Mouse (Mus musculus): ENCODE measurements around the gene Tcf15. TPM values are rescaled to one million over a fixed set of nuclear protein-coding genes. Genes with fewer than 3 reads are reported as not detected.

The Tcf15 gene
- total and polyA plus RNA-seq, 3 experiments = 25.9 to 32.1 (median 26.7) TPM

DNA sequence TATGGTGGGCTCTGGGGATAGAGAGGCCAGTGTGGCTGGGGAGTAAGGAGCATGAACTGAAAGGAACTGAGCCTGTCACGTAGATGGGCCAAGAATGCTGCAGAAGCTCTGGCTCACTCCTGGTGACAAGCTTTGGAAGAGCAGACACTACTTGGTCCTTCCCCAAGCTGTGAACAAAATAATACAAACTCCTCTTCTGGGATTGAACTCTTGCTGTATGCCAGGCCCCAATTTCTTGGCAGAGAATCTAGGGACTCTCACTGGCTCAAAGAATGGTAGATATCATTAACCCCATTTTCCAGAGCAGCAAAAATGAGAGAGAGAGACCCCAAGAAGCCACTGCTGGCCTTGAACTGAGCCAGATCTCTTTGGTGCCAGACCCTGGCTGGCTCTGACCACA is 1.9 kb upstream of the Tcf15 start:
- peak in 1 of 2 experiments; percentile 18 for DNase-seq
- H3K27me3 ChIP-seq (ENCODE audit: control insufficient read depth, insufficient read depth, low read length) = peaks cover 5% of the 10 kb centered on the region
- peak overlapping the region; percentile 82 for H3K27ac ChIP-seq
- TF ChIP-seq EP300 (IDR thresholded peaks at IDR 0.05; ENCODE audit: insufficient read depth, low read depth, low read length) = no peak
- H3K79me2 ChIP-seq (replicated peaks; ENCODE audit: control insufficient read depth, insufficient read depth, low read length) = peaks cover 6% of the 10 kb centered on the region
- H3K4me1 ChIP-seq (ENCODE audit: control insufficient read depth, insufficient read depth, low read length) = no peaks in the 10 kb centered on the region
- intact Hi-C loops (cut with DNase I) = no loop called here
- 37% methylated on average over 1 of the region's 1 CpGs for WGBS
- no peaks in the 10 kb centered on the region for H3K36me3 ChIP-seq (ENCODE audit: control insufficient read depth, insufficient read depth, low read length)
- H3K4me3 ChIP-seq = peak overlapping the region; percentile 62
- peak overlapping the region; percentile 30 for H3K9ac ChIP-seq (ENCODE audit: low read depth, low read length)

DNA sequence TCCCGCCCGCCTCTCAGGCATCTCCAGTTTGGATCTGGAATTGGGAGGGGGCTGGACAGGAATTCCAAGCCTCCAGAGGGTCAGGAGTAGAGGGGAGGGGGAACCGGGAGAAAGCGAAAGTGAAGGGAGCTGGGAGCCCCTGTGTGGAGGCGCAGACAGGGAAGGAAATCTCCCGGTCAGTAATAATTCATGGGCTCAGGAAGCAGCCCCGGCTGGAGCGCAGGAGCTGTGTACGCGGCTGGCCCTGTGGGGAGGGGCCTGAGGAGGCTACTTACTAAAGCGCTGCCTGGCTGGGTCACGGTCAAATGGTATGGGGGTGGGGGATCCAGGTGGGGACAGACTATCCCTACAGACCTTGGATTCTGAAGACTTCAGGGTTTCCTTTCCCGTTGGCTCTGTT is 1.3 kb upstream of the Tcf15 start:
- peak overlapping the region; percentile 62 for H3K4me3 ChIP-seq
- no peaks in the 10 kb centered on the region for H3K4me1 ChIP-seq (ENCODE audit: control insufficient read depth, insufficient read depth, low read length)
- peak; percentile 65 to 66 for DNase-seq
- peak; percentile 50 for TF ChIP-seq POLR2A (IDR thresholded peaks at IDR 0.05; ENCODE audit: insufficient read depth, low read depth, low read length)
- TF ChIP-seq CTCF (IDR thresholded peaks at IDR 0.05) = no peak
- 0 out of 2 replicates have a peak, but pooled peaks have one; percentile 16 for TF ChIP-seq EP300 (IDR thresholded peaks at IDR 0.05; ENCODE audit: insufficient read depth, low read depth, low read length)
- intact Hi-C loops (cut with DNase I) = loop anchor here (2.0 kb wide), 3 partner anchors 29 to 55 kb away; no protein-coding TSS in a partner anchor
- peaks cover 5% of the 10 kb centered on the region for H3K27me3 ChIP-seq (ENCODE audit: control insufficient read depth, insufficient read depth, low read length)
- H3K27ac ChIP-seq = peak overlapping the region; percentile 82
- no peaks in the 10 kb centered on the region for H3K36me3 ChIP-seq (ENCODE audit: control insufficient read depth, insufficient read depth, low read length)
- 2% methylated on average over 13 of the region's 13 CpGs for WGBS
- H3K9ac ChIP-seq (ENCODE audit: low read depth, low read length) = peak overlapping the region; percentile 30
- peaks cover 6% of the 10 kb centered on the region for H3K79me2 ChIP-seq (replicated peaks; ENCODE audit: control insufficient read depth, insufficient read depth, low read length)

DNA sequence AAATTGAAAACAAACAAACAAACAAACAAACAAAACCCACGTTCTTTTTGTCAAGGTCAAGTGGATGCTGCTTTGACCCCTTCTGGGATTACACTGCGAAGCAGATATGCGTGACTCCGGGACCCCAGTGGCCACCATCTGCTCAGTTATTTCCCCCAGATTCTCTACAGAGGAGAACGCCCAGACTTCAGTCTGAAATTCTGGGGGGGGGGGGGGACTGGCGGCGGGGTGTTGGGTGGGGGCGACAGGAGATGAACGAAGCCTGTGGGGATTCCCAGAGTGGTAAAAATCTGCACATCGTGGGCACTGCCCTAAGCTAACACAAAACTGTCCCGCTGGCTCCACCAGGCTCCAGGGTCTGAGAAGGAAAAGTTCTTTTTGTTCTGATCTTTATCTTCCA is 790 bp upstream of the Tcf15 start:
- H3K27ac ChIP-seq = peak overlapping the region; percentile 82
- intact Hi-C loops (cut with DNase I) = loop anchor here (2.0 kb wide), 3 partner anchors 30 to 54 kb away; no protein-coding TSS in a partner anchor
- H3K4me3 ChIP-seq = peak overlapping the region; percentile 62

DNA sequence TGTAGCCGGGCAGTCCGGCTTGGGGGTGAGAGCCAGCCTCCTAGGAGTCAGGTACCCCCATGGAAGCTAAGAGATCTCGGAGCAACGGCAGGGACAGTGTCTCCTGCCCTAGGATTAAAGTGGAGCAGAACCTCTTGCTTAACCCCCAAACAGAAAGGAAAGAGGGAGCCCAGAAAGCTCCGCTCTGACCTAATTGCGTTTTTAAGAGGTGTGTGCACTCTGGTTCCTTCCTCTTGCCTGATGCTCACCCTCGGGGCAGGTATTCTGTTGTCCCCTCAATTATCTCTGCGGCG is 743 bp downstream of the Tcf15 start:
- intact Hi-C loops (cut with DNase I) = no loop called here
- H3K4me1 ChIP-seq (ENCODE audit: control insufficient read depth, insufficient read depth, low read length) = no peaks in the 10 kb centered on the region; the same call in 1 of the 2 replicates
- peak overlapping the region; percentile 67 for H3K4me3 ChIP-seq
- TF ChIP-seq EP300 (IDR thresholded peaks at IDR 0.05; ENCODE audit: insufficient read depth, low read depth, low read length) = no peak
- peak overlapping the region; percentile 99 for H3K9ac ChIP-seq (ENCODE audit: low read depth, low read length)
- peaks cover 5% of the 10 kb centered on the region for H3K27me3 ChIP-seq (ENCODE audit: control insufficient read depth, insufficient read depth, low read length)
- peak in 1 of 2 experiments; percentile 44 for DNase-seq
- peak overlapping the region; percentile 88 for H3K27ac ChIP-seq
- peaks cover 5% of the 10 kb centered on the region for H3K36me3 ChIP-seq (ENCODE audit: control insufficient read depth, insufficient read depth, low read length)
- WGBS = 18% methylated on average over 9 of the region's 9 CpGs
- H3K79me2 ChIP-seq (replicated peaks; ENCODE audit: control insufficient read depth, insufficient read depth, low read length) = peaks cover 6% of the 10 kb centered on the region

More for the DNA sequence above, 790 bp upstream of the Tcf15 start:
- no peak for DNase-seq
- H3K27me3 ChIP-seq (ENCODE audit: control insufficient read depth, insufficient read depth, low read length) = peaks cover 5% of the 10 kb centered on the region
- TF ChIP-seq POLR2A (IDR thresholded peaks at IDR 0.05; ENCODE audit: insufficient read depth, low read depth, low read length) (no peak), EP300 (IDR thresholded peaks at IDR 0.05; ENCODE audit: insufficient read depth, low read depth, low read length) (no peak), CTCF (IDR thresholded peaks at IDR 0.05) (no peak)
- no peaks in the 10 kb centered on the region for H3K4me1 ChIP-seq (ENCODE audit: control insufficient read depth, insufficient read depth, low read length)
- no peaks in the 10 kb centered on the region for H3K36me3 ChIP-seq (ENCODE audit: control insufficient read depth, insufficient read depth, low read length)
- 11% methylated on average over 11 of the region's 11 CpGs for WGBS
- peaks cover 6% of the 10 kb centered on the region for H3K79me2 ChIP-seq (replicated peaks; ENCODE audit: control insufficient read depth, insufficient read depth, low read length)
- peak overlapping the region; percentile 72; the same call in 1 of the 2 replicates for H3K9ac ChIP-seq (ENCODE audit: low read depth, low read length)

DNA sequence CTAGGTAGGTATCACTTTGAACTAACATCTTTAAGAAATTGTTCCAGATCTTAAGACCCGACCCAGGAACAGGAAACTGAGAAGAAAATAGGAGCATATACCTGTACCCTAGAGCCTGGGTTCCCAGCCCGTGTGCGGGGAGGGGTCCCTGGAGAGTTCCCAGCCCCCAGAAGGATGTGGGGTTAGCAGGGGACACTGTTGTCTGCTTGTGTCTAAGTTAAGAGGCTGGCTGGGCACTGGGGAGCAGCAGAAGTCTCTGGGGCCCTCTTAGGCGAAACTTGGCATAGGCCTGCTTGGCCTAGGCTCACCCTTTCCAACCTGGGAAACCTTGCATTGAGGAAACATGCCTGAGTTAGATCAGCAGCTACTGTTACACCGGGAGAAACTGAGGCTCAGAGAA is 1.1 kb downstream of the Tcf15 start:
- Histone ChIP-seq H3K9ac (ENCODE audit: low read depth, low read length) (peak overlapping the region; percentile 99), H3K4me3 (peak overlapping the region; percentile 67), H3K27ac (peak overlapping the region; percentile 88), H3K79me2 (replicated peaks; ENCODE audit: control insufficient read depth, insufficient read depth, low read length) (peaks cover 6% of the 10 kb centered on the region), H3K27me3 (ENCODE audit: control insufficient read depth, insufficient read depth, low read length) (peaks cover 5% of the 10 kb centered on the region), H3K36me3 (ENCODE audit: control insufficient read depth, insufficient read depth, low read length) (peaks cover 9% of the 10 kb centered on the region), H3K4me1 (ENCODE audit: control insufficient read depth, insufficient read depth, low read length) (peaks cover 2% of the 10 kb centered on the region)
- TF ChIP-seq CTCF (IDR thresholded peaks at IDR 0.05) (no peak), POLR2A (IDR thresholded peaks at IDR 0.05; ENCODE audit: insufficient read depth, low read depth, low read length) (no peak), EP300 (IDR thresholded peaks at IDR 0.05; ENCODE audit: insufficient read depth, low read depth, low read length) (no peak)
- intact Hi-C loops (cut with DNase I) = no loop called here
- DNase-seq = peak in 1 of 2 experiments; percentile 33
- WGBS = 46% methylated on average over 5 of the region's 5 CpGs

DNA sequence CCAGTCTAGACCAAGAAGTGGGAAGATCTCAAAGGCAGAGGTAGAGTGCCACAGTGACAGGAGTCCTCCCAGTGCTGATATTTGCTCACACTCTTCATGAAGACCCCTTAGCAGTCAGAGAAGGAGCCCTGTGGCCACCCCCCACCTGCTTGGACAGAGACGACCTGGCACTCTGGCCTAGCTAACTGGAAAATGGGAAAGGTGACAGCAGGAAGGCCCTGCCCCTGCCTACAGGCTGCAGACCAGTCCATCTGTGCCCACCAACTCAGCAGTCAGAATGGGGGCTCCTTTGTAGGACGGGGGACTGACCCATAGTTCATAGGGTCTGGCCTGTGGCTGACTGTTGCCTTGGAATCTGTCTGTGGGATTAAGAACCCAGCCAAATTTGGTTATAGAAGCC is 2.4 kb downstream of the Tcf15 start:
- H3K27me3 ChIP-seq (ENCODE audit: control insufficient read depth, insufficient read depth, low read length) = peaks cover 5% of the 10 kb centered on the region
- TF ChIP-seq CTCF (IDR thresholded peaks at IDR 0.05) = no peak
- TF ChIP-seq POLR2A (IDR thresholded peaks at IDR 0.05; ENCODE audit: insufficient read depth, low read depth, low read length) = no peak
- no peak for TF ChIP-seq EP300 (IDR thresholded peaks at IDR 0.05; ENCODE audit: insufficient read depth, low read depth, low read length)
- intact Hi-C loops (cut with DNase I) = no loop called here
- DNase-seq = no peak
- peak overlapping the region; percentile 88 for H3K27ac ChIP-seq
- peak overlapping the region; percentile 99 for H3K9ac ChIP-seq (ENCODE audit: low read depth, low read length)
- H3K4me1 ChIP-seq (ENCODE audit: control insufficient read depth, insufficient read depth, low read length) = peaks cover 7% of the 10 kb centered on the region
- peaks cover 12% of the 10 kb centered on the region for H3K36me3 ChIP-seq (ENCODE audit: control insufficient read depth, insufficient read depth, low read length)
- 41% methylated on average over 2 of the region's 2 CpGs for WGBS
- peak overlapping the region; percentile 67 for H3K4me3 ChIP-seq
- H3K79me2 ChIP-seq (replicated peaks; ENCODE audit: control insufficient read depth, insufficient read depth, low read length) = peaks cover 6% of the 10 kb centered on the region

Measured in heart, adult 2 months (tissue).